Mouse (Mus musculus): Measurements from ENCODE around the gene Antxr2.
A peak's percentile ranks its signal among the peaks of the same experiment; 100 is the strongest.

Gene Antxr2

DNA sequence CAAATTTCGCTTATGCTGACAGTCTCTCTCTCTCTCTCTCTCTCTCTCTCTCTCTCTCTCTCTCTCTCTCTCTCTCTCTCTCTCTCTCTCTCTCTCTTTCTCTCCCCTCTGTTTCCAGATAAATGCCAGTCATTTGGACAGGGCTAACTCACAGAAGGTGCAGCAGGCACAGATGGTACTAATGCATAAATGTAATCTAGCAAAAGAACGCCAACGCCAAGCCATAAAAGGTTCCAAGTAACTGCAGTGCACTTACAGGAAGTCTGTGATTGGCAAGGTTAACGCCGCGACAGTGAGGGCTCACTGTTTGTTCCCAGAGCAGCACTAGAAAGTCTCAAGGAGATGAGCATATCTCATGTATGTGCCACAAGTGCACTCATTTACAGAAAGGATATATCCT is 123.4 kb downstream of the Antxr2 start:
- peak; percentile 10 for DNase-seq (ENCODE audit: low spot score)

DNA sequence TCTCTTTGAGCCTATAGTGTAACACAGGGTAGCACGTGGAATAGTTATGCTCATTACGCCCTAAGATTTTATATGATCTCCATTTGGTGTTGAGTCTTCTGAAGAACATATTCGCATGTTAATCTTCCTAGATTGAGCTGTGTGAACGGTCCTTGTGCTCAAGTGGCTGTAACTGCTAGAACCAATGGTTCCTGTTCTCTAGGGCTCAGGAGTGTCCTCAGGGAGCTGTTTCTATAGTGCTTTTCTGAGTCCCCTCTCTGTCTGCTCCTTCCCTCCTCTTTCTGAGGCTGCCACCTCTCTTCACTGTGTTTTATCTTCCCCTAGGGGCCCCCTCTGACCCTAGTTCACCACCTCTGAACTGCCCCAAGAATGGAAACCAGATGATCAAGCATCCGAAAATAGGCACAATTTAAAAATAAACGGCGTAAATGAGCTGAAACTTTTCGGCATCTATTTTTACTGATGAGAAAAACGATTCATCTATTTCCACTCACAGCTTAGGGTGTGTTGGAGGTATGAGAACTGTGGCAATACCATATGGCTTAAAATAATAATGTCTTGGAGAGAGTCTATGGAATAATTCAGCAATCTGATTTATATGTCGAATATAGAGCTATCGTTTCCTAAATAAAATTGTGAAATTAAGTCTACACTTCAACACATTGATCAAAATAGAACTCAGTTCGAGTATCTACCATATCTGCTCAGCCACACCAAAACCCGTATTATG is 124.1 kb downstream of the Antxr2 start:
- peak; percentile 26 for DNase-seq (ENCODE audit: low spot score)

DNA sequence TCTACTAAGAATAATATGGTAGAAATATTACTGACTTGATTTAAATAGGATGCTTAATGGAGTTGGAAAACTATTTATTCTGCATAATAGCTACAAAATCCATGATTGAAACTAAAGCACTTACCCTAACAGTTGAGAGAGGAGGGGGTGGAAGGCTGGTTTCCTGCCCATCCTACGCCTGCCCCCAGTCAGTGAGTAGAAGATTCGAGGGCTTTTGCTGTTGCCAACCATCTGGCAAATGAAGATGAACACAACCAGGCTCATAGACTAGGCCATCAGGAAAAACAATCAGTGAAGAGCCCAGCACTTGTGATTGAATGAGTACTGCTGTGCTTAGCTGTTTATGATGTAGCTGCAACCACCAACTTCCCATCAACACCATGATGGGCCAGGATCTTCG is 125.0 kb downstream of the Antxr2 start:
- DNase-seq (ENCODE audit: low spot score), result no peak

DNA sequence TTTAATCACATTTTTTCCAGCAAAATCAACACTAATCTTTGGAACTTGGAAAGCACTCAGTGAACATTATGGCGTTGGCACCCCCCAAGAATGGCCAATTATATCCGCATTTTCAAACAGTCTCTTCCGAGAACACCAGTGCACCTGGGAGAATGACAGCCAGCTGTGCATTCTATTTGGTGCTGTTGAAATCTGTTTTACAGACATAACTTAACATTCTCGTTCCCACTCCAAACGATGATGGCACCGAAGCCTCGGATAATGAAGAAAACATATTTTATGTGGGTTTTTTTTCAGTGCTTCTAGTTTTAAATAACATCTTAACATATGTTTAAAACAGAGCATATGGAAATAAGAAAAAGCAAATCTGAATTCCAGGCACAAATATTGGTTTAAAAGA is 129.7 kb downstream of the Antxr2 start:
- DNase-seq (ENCODE audit: low spot score), result no peak

DNA sequence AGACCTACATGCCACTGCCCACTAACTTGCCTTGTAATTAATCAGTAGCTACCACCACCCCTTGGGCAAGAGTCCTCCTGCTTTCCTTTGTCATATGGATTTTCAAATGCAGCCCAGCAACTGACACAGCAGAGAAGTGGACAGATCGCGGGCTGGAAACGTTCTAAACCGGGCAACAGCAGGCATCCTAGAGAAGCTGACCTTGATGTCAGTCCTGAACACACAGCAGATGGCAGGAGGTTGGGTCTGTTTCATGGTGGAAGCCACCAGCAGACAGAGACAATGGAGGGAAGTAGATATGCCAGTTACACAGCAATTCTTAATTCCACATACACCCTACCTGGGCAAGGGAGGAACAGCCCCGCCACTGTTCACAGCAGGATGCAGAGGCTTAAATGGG is 131.5 kb downstream of the Antxr2 start:
- DNase-seq (ENCODE audit: low spot score), result no peak

DNA sequence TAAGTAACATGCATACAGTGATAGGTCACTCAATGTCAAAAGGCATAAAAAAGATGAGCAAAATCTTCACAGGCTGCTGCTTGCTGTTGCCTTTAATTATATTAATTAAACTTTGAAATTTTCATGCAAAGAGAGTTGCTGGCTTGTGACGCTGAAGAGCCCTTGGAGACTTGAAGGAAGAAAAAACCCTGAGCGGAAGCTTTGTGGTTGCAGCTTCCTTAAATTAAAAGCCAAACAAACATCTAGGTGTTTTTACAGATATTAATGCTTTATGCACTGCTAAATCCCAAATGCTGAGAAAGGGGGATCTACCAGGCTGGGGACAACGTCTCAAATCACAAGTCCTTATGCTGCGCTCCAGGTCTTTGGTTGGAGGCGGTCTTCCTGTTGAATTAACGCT is 145.4 kb downstream of the Antxr2 start:
- DNase-seq (ENCODE audit: low spot score), result no peak

DNA sequence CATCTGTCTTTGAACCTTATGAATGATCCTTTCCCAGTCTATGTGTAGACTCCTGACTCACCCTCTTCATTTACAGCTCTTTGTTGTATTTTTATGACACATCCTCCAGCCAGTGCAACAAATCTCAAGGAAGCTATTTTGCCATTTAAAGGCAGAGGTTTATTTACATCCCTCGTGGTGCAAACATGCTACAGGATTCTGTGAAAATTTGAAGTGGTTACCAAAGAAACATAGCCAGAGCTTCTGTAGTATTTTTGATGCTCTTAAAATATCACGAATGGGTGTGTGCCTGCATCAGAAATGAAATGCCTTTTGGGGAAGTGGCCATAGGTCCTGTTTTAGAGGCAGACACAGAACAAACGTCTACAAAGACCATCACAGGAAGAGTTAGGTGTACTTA is 146.7 kb downstream of the Antxr2 start:
- no peak for DNase-seq (ENCODE audit: low spot score)

DNA sequence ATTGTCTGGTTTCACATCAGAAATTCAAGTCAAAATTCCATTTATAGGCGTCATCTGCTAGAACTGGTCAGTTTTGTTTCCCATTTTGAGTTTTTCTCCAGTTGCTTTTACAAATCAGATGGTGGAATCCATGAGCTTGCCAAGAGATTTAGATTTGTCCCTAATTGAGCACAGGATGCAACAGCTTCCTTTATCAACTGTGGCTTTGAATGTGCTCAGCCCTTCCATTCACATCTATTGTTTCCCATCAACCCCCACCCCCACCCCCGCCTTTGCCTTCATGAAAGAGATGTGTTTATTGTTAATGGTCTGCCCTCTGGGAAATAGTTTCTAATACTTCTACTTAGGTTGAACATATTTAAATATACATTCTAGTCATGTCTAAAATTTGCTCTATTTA is 149.4 kb downstream of the Antxr2 start:
- peak; percentile 5 for DNase-seq (ENCODE audit: low spot score)

DNA sequence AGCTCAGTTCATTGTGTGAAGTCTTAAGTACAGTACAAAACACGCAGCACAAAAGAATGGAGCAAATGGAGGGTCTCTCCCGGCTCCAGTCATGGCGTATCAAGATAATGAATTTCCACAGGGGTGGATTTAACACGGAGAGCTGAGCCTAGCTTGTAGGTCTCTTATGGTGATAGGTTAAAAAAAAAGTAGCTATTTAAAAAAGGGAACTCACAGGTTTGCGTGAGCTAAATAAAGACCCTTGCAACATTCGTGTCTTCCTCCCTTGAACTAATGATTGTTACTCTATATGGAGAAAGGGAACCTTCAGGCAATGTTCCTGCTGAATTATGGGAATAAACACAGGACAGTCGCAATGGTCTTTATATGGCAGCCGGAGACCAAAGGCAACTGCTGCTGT is 150.7 kb downstream of the Antxr2 start:
- DNase-seq (ENCODE audit: low spot score), result no peak

DNA sequence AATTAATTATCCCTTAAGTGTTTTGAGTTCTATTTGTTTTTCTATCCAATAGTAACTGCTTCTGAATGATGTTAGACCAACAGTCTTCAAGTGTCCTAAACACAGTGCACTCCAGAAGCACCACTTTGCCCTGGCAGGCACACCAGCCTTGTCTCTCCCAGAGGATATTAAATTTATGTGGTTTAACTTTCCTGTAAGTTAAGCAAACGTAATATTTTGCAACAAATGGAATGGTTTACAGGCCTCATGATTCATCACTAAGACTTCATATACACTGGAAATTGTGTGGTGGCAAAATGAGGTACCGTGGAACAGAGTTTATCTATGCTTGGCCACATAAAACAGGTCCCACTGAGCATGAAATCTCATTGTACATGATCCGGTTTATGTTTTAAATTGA is 152.0 kb downstream of the Antxr2 start:
- no peak for DNase-seq (ENCODE audit: low spot score)

DNA sequence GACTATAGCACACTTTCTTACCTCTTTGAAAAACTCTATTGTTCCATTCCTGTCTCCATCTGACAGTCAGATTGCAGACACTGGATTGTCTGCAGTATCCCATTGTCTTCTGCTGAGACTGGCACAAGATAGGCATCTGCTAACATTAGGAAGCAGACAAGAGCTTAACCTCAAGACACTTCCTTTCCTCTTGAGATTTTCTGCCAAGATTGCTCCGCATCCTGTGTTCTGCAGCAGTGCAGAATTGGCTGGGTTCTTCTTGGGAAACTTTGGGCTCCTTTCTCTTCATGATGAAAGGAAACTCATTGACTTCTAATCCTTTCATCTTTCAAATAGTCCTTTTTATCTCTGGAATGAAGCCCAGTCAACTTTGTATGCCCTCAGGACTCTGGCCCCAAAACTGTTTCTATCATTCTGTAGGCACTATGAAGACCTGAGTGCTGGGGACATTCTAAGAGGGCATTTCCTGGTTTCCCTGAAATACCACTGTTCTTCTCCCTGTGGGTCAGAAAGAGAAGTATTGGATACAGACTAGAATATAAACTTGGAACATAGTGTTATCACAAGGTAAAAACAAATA is 152.5 kb downstream of the Antxr2 start:
- no peak for DNase-seq (ENCODE audit: low spot score)

DNA sequence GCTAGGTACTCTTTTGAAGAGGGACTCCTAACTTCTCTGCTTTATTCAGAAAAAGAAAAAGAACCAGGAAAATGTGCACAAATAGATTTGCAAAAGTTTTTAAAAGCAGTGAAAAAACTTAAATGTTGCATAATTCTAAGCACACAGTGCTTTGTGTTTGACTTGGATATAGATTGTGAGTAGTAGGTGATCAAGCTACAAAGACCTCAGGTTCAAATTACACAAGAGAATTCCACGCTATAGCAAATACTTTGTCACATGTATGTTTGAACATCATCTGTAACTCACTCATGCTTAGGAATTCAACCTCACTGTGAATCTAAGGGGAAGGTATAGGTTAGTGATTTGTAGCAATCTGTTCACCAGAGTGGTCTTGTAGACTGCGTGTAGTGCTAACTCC is 153.9 kb downstream of the Antxr2 start:
- DNase-seq (ENCODE audit: low spot score), result no peak

DNA sequence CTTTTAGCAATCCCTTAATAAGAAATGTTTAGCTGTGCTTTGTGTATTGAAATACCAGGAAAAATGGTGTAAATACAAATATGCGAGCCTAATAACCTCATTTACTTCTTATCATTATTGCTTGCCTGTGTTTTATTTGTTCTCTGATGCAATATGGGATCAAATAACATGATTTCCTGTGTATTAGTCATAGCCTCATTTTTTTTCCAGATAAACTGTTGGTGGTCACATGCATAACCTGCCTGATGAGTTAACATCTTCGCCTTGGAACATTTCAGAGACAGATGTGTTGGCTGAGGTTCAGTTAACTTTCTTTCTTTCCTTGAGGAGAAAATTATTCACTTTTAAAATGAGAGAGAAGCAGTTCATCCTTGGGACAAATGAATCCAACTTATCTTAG is 162.9 kb downstream of the Antxr2 start:
- DNase-seq (ENCODE audit: low spot score), result no peak

DNA sequence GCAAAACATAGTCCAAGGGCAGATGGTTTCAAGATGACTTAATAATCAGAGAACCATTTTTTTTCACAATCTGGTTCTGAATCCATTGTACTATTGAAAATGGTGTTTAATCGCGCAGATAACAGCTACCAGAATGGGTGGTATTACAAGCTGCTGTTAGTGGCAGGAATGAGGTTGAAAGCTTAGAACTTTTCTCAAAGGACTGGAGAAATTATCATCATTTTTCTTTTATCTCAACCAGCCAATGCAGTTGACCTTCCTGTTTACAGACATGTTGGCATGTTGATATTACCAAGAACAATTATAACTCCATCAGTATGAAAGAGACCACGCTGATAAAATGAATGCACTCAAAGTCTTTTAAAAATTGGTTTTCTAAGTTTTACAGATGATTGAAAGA is 163.9 kb downstream of the Antxr2 start:
- DNase-seq (ENCODE audit: low spot score), result no peak

DNA sequence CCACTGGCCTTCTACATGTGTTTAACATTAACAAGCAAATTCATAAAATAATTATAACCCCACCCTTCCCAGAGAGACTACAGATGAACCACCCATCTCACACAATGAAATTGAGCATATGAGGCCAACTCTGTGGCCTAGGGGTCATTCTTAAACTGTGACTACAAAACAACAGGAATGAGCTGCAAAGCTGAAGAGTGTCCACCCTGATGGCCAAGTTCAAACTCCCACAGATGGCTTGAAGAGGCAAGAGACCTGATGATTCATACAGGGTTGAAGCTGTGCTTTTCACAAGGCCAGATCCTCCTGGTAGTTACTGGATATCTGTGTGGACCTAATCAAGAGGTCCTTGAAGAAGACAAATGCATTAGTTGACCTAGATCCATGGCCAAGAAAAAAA is 173.7 kb downstream of the Antxr2 start:
- DNase-seq (ENCODE audit: low spot score), result no peak

DNA sequence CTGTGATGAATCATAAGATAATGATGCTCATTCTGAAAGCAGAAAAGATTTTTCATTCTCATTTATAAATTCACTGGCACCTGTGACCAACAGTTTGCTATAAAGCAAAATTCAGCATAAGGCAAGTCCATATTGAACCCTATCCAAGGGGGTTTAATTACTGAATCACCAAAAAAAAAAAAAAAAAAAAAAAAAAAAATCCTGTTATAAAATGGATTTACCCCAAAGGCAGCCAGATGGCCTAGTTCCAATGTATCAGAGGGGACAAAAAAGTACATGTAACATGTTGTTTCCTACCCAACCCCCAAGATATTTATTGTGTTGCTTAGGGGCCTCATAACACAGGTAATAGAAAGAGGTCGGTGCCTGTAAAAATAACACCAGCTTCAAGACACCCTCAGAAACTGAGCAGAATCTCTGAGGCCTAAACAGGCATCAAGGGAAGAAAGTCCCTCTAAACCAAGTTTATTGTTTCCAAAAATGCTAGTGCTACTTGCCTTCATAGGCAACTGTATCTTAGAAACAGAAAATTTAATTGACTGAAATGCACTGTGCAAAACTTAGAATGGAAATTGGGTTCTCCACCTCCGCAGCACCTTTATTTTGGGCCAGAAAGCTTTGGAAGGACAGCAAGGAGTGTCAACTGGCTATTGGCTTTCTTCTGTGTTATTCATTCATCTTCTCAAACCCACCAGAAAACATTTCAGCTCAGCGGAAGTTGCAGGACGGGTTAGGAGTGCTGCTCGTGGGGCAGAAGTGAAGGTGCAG is 178.7 kb downstream of the Antxr2 start:
- no peak for DNase-seq (ENCODE audit: low spot score)

DNA sequence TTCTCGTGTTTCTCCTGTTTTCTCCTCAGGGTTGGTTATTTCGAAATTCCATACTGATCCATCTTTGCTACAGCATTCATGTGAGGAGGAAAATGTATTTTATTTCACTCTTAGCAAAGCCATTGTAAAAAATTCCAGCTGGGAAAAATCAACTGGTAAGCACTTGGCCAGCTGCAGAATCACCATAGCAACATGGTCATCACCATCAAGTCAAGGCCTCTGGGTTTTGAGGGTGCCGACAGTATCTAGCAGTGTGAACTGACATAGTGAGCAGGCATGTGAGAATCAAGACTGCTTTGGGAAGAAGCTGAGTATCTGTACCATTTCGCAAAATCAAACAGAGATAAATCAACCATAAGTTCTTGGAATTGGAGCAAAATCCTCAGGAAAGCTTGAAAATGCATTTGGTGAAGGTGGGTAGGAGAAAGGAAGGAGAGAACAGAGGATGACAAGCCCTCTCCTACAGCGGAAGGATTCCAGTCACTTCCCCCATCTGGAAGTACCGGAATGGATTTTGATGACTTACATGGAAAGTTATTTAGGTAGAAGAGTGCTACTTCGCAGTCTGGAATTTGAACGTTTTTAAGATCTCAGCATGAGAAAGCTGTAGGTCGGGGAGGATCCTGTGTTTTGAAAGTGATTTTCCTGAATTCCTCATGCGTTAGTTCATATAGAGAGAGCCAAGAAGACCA is 183.5 kb downstream of the Antxr2 start:
- DNase-seq (ENCODE audit: low spot score), result peak; percentile 8

DNA sequence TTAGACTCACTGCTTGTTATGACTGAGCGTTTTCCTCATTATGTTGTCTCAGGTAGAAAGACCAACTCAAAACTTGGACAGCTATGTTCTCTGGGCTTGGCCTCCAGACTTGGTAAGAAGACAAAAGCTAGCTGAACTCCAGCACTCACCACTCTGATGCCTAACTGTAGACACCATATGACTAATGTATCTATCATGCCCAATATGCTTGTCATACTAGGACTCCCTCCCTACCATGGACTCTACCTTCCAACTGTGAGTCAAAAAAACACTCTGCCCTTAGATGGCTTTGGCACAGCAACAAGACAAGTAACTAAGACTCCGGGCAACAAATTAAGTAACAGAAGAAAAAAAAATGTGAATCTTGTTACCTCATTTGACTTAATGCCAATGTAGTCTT is 184.3 kb downstream of the Antxr2 start:
- no peak for DNase-seq (ENCODE audit: low spot score)

DNA sequence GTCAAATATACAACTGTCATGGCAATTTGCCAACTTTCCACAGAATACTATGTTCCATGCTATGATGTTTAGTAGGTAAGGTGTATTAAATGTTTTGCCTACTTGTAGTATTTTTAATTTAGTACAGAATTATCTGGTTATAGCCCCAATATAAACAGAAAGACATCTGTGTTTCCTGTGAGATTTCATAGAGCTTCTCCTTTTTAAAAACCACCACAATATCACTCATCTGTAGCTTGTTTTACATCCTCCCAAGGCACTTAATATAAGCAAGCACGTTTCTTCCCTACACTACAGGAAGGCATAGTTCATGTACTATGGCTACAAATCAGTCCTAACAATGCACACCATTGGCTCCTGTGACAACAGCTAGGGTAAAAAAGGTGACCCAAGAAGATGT is 188.8 kb downstream of the Antxr2 start:
- no peak for DNase-seq (ENCODE audit: low spot score)

DNA sequence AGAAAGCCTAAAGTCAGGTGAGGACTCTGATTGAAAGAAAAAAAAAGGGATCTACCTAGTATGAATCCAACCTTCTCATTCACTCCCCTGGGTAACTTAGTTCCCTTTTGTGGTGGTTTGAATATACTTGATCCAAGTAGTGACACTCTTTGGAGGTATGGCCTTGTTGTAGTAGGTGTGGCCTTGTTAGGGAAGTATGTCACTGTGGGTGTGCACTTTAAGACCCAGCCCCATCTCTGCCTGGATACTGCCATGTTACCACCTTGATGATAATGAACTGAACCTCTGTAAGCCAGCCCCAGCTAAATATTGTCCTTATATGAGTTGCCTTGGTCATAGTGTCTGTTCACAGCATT is 190.9 kb downstream of the Antxr2 start:
- no peak for DNase-seq (ENCODE audit: low spot score)

DNA sequence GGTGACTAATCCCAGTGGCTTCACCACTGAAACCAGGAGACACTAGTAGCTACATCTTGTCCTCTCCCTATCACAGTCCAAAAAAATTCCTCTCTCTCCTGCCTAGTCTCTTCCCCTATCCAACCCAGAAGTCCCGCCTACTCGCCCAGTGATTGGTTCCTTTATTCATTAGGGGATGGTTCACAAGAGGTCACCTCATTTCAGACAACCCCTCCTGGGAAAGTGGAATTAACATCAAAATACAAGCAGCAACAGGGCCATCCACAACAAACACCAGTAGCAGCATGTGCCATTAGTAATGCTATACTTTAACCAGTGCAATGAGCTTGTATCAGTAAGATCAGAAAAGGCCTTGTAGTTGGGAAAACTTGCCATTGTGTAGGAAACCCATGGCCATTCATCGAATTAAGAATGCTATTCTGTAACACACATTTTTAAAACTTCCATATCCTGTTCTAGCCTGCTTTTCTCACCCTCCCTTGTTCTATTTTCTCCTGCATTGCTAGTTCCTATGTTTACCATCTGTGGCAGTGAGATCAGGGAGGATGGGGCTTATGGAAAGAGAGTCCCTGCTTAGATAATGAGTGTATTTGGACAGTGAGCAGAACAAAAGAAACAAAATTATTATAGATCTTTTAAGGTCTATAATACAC is 191.4 kb downstream of the Antxr2 start:
- no peak for DNase-seq (ENCODE audit: low spot score)

DNA sequence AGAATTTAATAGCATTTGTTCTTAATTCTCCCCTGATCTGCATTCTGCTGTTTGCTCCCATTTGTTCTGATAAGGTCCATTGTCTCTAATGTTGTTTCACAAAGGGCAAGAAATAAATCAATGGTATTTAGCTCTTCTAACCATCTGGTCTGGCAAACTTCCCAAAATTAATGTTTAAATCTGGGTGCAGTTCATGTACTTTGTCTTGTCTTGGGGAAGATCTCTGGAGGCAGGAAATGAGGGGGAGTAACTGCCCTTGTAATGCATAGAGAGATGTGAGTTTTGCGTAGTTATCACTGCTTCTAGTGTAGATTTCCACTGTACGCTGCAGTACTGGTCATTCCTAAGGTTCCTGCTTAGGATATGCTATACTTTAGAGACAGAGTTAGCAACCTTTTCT is 193.5 kb downstream of the Antxr2 start:
- no peak for DNase-seq (ENCODE audit: low spot score)
